Mouse (Mus musculus) Muller cell, postnatal 12 days (primary cell): Measurements from ENCODE around the gene Kif1bp.
A peak's percentile ranks its signal among the peaks of the same experiment; 100 is the strongest.
"Not testable (repeated sequence)": the region's sequence is repeated elsewhere in the genome, so short reads cannot be mapped to it uniquely, and the experiment has no call there.

Experiments used
- DNase-seq: peaks from one replicate; pipeline ENCODE4 v3.0.0-alpha.2; 2015; ENCODE audit errors: inconsistent ontology term

Gene Kif1bp

GRCm38 (mm10) chr10:62578338-62579100 is at the start of gene Kif1bp:
Kif1bp (minus strand) TSS chr10:62578457.
- peak; percentile 92 for DNase-seq

GRCm38 (mm10) chr10:62604161-62604560 is 25.9 kb upstream of the Kif1bp start:
- no peak for DNase-seq

- no peak for DNase-seq
These were observed 25.2 kb upstream of the Kif1bp start for GRCm38 (mm10) chr10:62603233-62604030.

GRCm38 (mm10) chr10:62602177-62603040 is 24.2 kb upstream of the Kif1bp start, which contains the start of gene Ddx21:
Ddx21 (minus strand) TSS chr10:62602281.
- DNase-seq: peak; percentile 92

GRCm38 (mm10) chr10:62601833-62602176 is 23.5 kb upstream of the Kif1bp start:
- DNase-seq: no peak

GRCm38 (mm10) chr10:62601053-62601791 is 23.0 kb upstream of the Kif1bp start:
- peak; percentile 56 for DNase-seq

GRCm38 (mm10) chr10:62600056-62600455 is 21.8 kb upstream of the Kif1bp start:
- no peak for DNase-seq

- not testable (repeated sequence) for DNase-seq
These were observed 21.1 kb upstream of the Kif1bp start for GRCm38 (mm10) chr10:62599311-62599710.

- DNase-seq: peak; percentile 80
These were observed 14.2 kb upstream of the Kif1bp start for GRCm38 (mm10) chr10:62592496-62592895.

- DNase-seq: peak; percentile 80
These were observed 11.9 kb upstream of the Kif1bp start for GRCm38 (mm10) chr10:62590200-62590599.

- DNase-seq: peak; percentile 73
These were observed 10.4 kb upstream of the Kif1bp start for GRCm38 (mm10) chr10:62588616-62589015.

- DNase-seq: no peak
These were observed 5.0 kb upstream of the Kif1bp start for GRCm38 (mm10) chr10:62583245-62583644.

- no peak for DNase-seq
These were observed 4.4 kb upstream of the Kif1bp start for GRCm38 (mm10) chr10:62582701-62583100.

- DNase-seq: no peak
These were observed 4.0 kb upstream of the Kif1bp start for GRCm38 (mm10) chr10:62582263-62582662.

GRCm38 (mm10) chr10:62579129-62579528 is 872 bp upstream of the Kif1bp start:
- not testable (repeated sequence) for DNase-seq

GRCm38 (mm10) chr10:62577673-62578337 is 452 bp downstream of the Kif1bp start:
- DNase-seq: no peak

- DNase-seq: no peak
These were observed 3.3 kb downstream of the Kif1bp start for GRCm38 (mm10) chr10:62575001-62575400.

- no peak for DNase-seq
These were observed 8.0 kb downstream of the Kif1bp start for GRCm38 (mm10) chr10:62570126-62570871.

- DNase-seq: no peak
These were observed 9.4 kb downstream of the Kif1bp start for GRCm38 (mm10) chr10:62568861-62569260.

GRCm38 (mm10) chr10:62557736-62558135 is 20.5 kb downstream of the Kif1bp start:
- no peak for DNase-seq
